ENCODE assay signal across 22 mouse cellular contexts in the genomic region with DNA sequence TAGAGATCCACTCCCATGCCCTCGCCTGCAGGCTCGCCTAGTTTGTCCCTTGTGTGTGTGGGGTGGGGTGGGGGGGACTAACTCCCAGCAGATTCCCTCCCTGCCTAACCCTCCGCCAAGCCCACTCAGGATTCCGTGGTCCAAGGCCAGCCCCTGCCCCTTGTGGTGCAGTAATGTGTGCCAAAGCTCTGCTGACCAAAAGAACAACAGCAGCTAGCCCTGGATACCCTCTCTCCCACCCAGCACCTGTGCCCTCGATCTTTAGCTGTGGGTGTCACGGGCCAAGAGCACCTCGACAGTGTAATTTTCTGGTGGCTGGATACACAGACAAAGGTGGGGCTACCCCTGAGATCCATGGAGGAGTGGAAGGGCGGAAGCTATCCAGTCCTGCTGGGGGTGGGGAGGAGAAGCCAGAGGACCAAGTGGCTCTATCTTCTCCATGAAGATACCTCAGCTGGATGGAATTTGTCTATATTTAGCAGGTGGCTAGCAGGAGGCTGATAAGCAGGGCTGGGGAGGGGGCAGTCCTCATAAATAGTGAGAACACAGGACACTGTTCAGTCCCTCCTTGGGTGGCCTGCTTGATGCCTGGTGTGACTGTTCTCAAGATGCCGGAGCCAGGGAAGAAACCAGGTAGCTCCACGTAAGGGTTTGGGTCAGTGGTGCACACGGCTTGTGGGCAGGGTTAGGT. TPM values are rescaled to one million over a fixed set of nuclear protein-coding genes. Genes with fewer than 3 reads are reported as not detected.
A peak's percentile ranks its signal among the peaks of the same experiment; 100 is the strongest.
DNase-seq lines count a peak whose midpoint lies in the region; ATAC-seq and TF ChIP-seq lines count a peak whose summit lies in the region.
"Had no signal": no experiment of that assay in that cellular context is flagged by ENCODE, and none has a peak within 500 bp of the region (broad histone marks: within the 10 kb centered on the region; RNA-seq: fewer than 3 reads in every experiment).

A gene (plus strand): TSS at position 560 of the 691 bp plus-strand sequence.

- no peak within 1 kb of the TSS for H3K9ac ChIP-seq in lung, embryonic 16.5 days (ENCODE audit: low read length)
- H3K9ac ChIP-seq in heart, postnatal 0 days (replicated peaks; ENCODE audit: low read depth, low read length) = peak within 1 kb of the TSS; percentile 88
- no peak within 1 kb of the TSS for H3K9ac ChIP-seq in kidney, embryonic 16.5 days (replicated peaks; ENCODE audit: low read length)
- H3K9ac ChIP-seq in liver, postnatal 0 days (replicated peaks) = no peak within 1 kb of the TSS
- H3K9ac ChIP-seq in forebrain, embryonic 12.5 days = no peak within 1 kb of the TSS
- H3K9ac ChIP-seq: embryonic facial prominence, embryonic 13.5 days; hindbrain, embryonic 15.5 days; intestine, embryonic 15.5 days; limb, embryonic 12.5 days; liver, embryonic 12.5 days had no signal

- H3K4me2 ChIP-seq in lung, embryonic 16.5 days (ENCODE audit: low read depth, low read length) = no peak within 1 kb of the TSS
- H3K4me2 ChIP-seq in heart, postnatal 0 days (ENCODE audit: low read depth, low read length) = peak within 1 kb of the TSS; percentile 79
- H3K4me2 ChIP-seq in kidney, embryonic 16.5 days (replicated peaks; ENCODE audit: low read depth, low read length) = no peak within 1 kb of the TSS
- no peak within 1 kb of the TSS for H3K4me2 ChIP-seq in liver, postnatal 0 days (ENCODE audit: low read depth, low read length)
- no peak within 1 kb of the TSS for H3K4me2 ChIP-seq in forebrain, embryonic 12.5 days
- H3K4me2 ChIP-seq: embryonic facial prominence, embryonic 13.5 days; hindbrain, embryonic 15.5 days; intestine, embryonic 15.5 days; limb, embryonic 12.5 days; liver, embryonic 12.5 days had no signal

- peak; percentile 91 for TF ChIP-seq EP300 in heart, postnatal 0 days (IDR thresholded peaks at IDR 0.05; ENCODE audit: low read depth)
- no peak for TF ChIP-seq EP300 in liver, postnatal 0 days (IDR thresholded peaks at IDR 0.05; ENCODE audit: low read depth)

- no peaks in the 10 kb centered on the region for H3K36me3 ChIP-seq in lung, embryonic 16.5 days (ENCODE audit: control insufficient read depth, insufficient read depth, low read length)
- peaks cover 38% of the 10 kb centered on the region for H3K36me3 ChIP-seq in heart, embryonic 10.5 days
- H3K36me3 ChIP-seq in heart, postnatal 0 days (replicated peaks; ENCODE audit: control insufficient read depth, insufficient read depth, low read length) = peaks cover 28% of the 10 kb centered on the region
- no peaks in the 10 kb centered on the region for H3K36me3 ChIP-seq in kidney, embryonic 16.5 days (ENCODE audit: insufficient read depth, low read length)
- H3K36me3 ChIP-seq in liver, postnatal 0 days (replicated peaks; ENCODE audit: insufficient read depth, low read length) = 0 out of 2 replicates have a peak, but pooled peaks cover 2% of the 10 kb centered on the region
- H3K36me3 ChIP-seq in forebrain, embryonic 12.5 days (replicated peaks) = no peaks in the 10 kb centered on the region
- H3K36me3 ChIP-seq: embryonic facial prominence, embryonic 13.5 days; hindbrain, embryonic 15.5 days; intestine, embryonic 15.5 days; limb, embryonic 12.5 days had no signal

- no peaks in the 10 kb centered on the region for H3K9me3 ChIP-seq in lung, embryonic 16.5 days (ENCODE audit: control insufficient read depth, low read length)
- H3K9me3 ChIP-seq in heart, embryonic 10.5 days = no peaks in the 10 kb centered on the region
- H3K9me3 ChIP-seq in heart, postnatal 0 days (replicated peaks; ENCODE audit: control insufficient read depth, low read length) = no peaks in the 10 kb centered on the region
- H3K9me3 ChIP-seq in kidney, embryonic 16.5 days (ENCODE audit: low read length) = no peaks in the 10 kb centered on the region
- no peaks in the 10 kb centered on the region for H3K9me3 ChIP-seq in liver, postnatal 0 days (ENCODE audit: low read length)
- no peaks in the 10 kb centered on the region for H3K9me3 ChIP-seq in forebrain, embryonic 12.5 days
- H3K9me3 ChIP-seq: embryonic facial prominence, embryonic 13.5 days; hindbrain, embryonic 15.5 days; intestine, embryonic 15.5 days; limb, embryonic 12.5 days; liver, embryonic 12.5 days had no signal

- no peak for ATAC-seq in lung, embryonic 16.5 days (ENCODE audit: low read depth)
- ATAC-seq in heart, postnatal 0 days (ENCODE audit: insufficient read depth, low read depth) = peak; percentile 74
- no peak for ATAC-seq in kidney, embryonic 16.5 days (ENCODE audit: low FRiP score, low TSS enrichment)
- ATAC-seq in liver, postnatal 0 days = no peak
- ATAC-seq in forebrain, embryonic 12.5 days (ENCODE audit: low FRiP score) = no peak
- ATAC-seq: forebrain, embryonic 16.5 days; intestine, embryonic 15.5 days; liver, embryonic 12.5 days had no signal

- peaks cover 4% of the 10 kb centered on the region; the same call in 1 of the 2 replicates for H3K4me1 ChIP-seq in lung, embryonic 16.5 days (replicated peaks; ENCODE audit: control insufficient read depth, insufficient read depth, low read length)
- H3K4me1 ChIP-seq in heart, embryonic 10.5 days = peaks cover 57% of the 10 kb centered on the region
- peaks cover 17% of the 10 kb centered on the region; the same call in 1 of the 2 replicates for H3K4me1 ChIP-seq in heart, postnatal 0 days (ENCODE audit: control insufficient read depth, insufficient read depth)
- H3K4me1 ChIP-seq in kidney, embryonic 16.5 days (ENCODE audit: insufficient read depth, low read length) = peaks cover 5% of the 10 kb centered on the region
- peaks cover 4% of the 10 kb centered on the region for H3K4me1 ChIP-seq in liver, postnatal 0 days (ENCODE audit: insufficient read depth)
- H3K4me1 ChIP-seq in forebrain, embryonic 12.5 days = peaks cover 4% of the 10 kb centered on the region

- WGBS in lung, embryonic 16.5 days = 76% methylated on average over 11 of the region's 11 CpGs
- WGBS in heart, embryonic 10.5 days = 45% methylated on average over 11 of the region's 11 CpGs
- WGBS in heart, postnatal 0 days = 29% methylated on average over 11 of the region's 11 CpGs
- WGBS in kidney, embryonic 16.5 days = 77% methylated on average over 11 of the region's 11 CpGs
- 71% methylated on average over 11 of the region's 11 CpGs for WGBS in liver, postnatal 0 days (ENCODE audit: insufficient replicate concordance)
- 88% methylated on average over 11 of the region's 11 CpGs for WGBS in forebrain, embryonic 12.5 days

- H3K27ac ChIP-seq in lung, embryonic 16.5 days (ENCODE audit: low read length) = no peak within 1 kb of the TSS
- H3K27ac ChIP-seq in heart, embryonic 10.5 days = peak within 1 kb of the TSS; percentile 87
- H3K27ac ChIP-seq in heart, postnatal 0 days (ENCODE audit: low read depth) = peak within 1 kb of the TSS; percentile 98
- H3K27ac ChIP-seq in kidney, embryonic 16.5 days (ENCODE audit: low read length) = no peak within 1 kb of the TSS
- no peak within 1 kb of the TSS for H3K27ac ChIP-seq in liver, postnatal 0 days (ENCODE audit: low read depth)
- no peak within 1 kb of the TSS for H3K27ac ChIP-seq in forebrain, embryonic 12.5 days
- H3K27ac ChIP-seq: embryonic facial prominence, embryonic 13.5 days; hindbrain, embryonic 15.5 days; intestine, embryonic 15.5 days; limb, embryonic 12.5 days; liver, embryonic 12.5 days had no signal

- no peak for DNase-seq in lung, postnatal 4 days
- DNase-seq in heart, embryonic 10.5 days (ENCODE audit: low spot score) = peak; percentile 88
- DNase-seq in heart, postnatal 0 days (ENCODE audit: low spot score) = peak; percentile 89
- no peak for DNase-seq in liver, postnatal 0 days
- DNase-seq: kidney, postnatal 4 days; layer of hippocampus, adult 9-11 months; lung, postnatal 14 days; right cerebral cortex, postnatal 25 days had no signal

- no peak within 1 kb of the TSS for H3K4me3 ChIP-seq in lung, embryonic 16.5 days (ENCODE audit: low read length)
- H3K4me3 ChIP-seq in heart, embryonic 10.5 days = peak within 1 kb of the TSS; percentile 70
- peak within 1 kb of the TSS; percentile 65 for H3K4me3 ChIP-seq in heart, postnatal 0 days (ENCODE audit: low read depth, low read length)
- no peak within 1 kb of the TSS for H3K4me3 ChIP-seq in kidney, embryonic 16.5 days (ENCODE audit: low read length)
- H3K4me3 ChIP-seq in liver, postnatal 0 days (ENCODE audit: low read depth, low read length) = no peak within 1 kb of the TSS
- H3K4me3 ChIP-seq in forebrain, embryonic 12.5 days (replicated peaks) = no peak within 1 kb of the TSS
- H3K4me3 ChIP-seq: embryonic facial prominence, embryonic 13.5 days; hindbrain, embryonic 15.5 days; intestine, embryonic 15.5 days; limb, embryonic 12.5 days; liver, embryonic 12.5 days had no signal

- H3K27me3 ChIP-seq in lung, embryonic 16.5 days (ENCODE audit: control insufficient read depth, insufficient read depth, low read depth, low read length) = no peaks in the 10 kb centered on the region; the same call in 1 of the 2 replicates
- H3K27me3 ChIP-seq in heart, embryonic 10.5 days (ENCODE audit: insufficient read depth, poor library complexity, severe bottlenecking) = no peaks in the 10 kb centered on the region
- H3K27me3 ChIP-seq in heart, postnatal 0 days (ENCODE audit: control insufficient read depth, insufficient read depth, low read length) = no peaks in the 10 kb centered on the region
- H3K27me3 ChIP-seq in kidney, embryonic 16.5 days (ENCODE audit: insufficient read depth, low read length) = peaks cover 4% of the 10 kb centered on the region; the same call in 1 of the 2 replicates
- no peaks in the 10 kb centered on the region for H3K27me3 ChIP-seq in liver, postnatal 0 days (ENCODE audit: insufficient read depth, low read length)
- peaks cover 32% of the 10 kb centered on the region for H3K27me3 ChIP-seq in forebrain, embryonic 12.5 days
- H3K27me3 ChIP-seq: intestine, embryonic 15.5 days had no signal

- no peak for TF ChIP-seq CTCF in heart, postnatal 0 days (IDR thresholded peaks at IDR 0.05; ENCODE audit: low read depth)
- TF ChIP-seq CTCF in liver, postnatal 0 days (IDR thresholded peaks at IDR 0.05; ENCODE audit: low read depth) = no peak

RNA-seq across cellular contexts. Expression of the gene that starts here (rescaled TPM):
- polyA plus RNA-seq in lung, embryonic 16.5 days (2015; fragmentation: Nextera tagmentation; extraction: Ambion mirVana) = 13.0 and 18.0 TPM in 2 replicates
- polyA plus RNA-seq in heart, embryonic 10.5 days (2016; fragmentation: Nextera tagmentation; extraction: Ambion mirVana) = 450 and 1,030 TPM in 2 replicates
- 2,256 and 2,313 TPM in 2 replicates for total RNA-seq in heart, postnatal 0 days (2014; rRNA removed; ENCODE audit: low replicate concordance)
- 1,065 and 1,207 TPM in 2 replicates for polyA plus RNA-seq in heart, postnatal 0 days (2015; fragmentation: Nextera tagmentation; extraction: Ambion mirVana)
- 0.30 and 0.44 TPM in 2 replicates for polyA plus RNA-seq in kidney, embryonic 16.5 days (2015; fragmentation: Nextera tagmentation; extraction: Ambion mirVana)
- 0.04 TPM in 2 replicates for polyA plus RNA-seq in liver, postnatal 0 days (2015; fragmentation: Nextera tagmentation; extraction: Ambion mirVana)
- polyA plus RNA-seq in forebrain, embryonic 12.5 days (2016; fragmentation: Nextera tagmentation; extraction: Ambion mirVana) = 0.14 and 0.19 TPM in 2 replicates
- total RNA-seq: gastrocnemius, adult 18-20 months; midbrain, postnatal 0 days had no signal
- polyA plus RNA-seq: adrenal gland, adult 2 months; C2C12; forebrain, embryonic 16.5 days; hindbrain, embryonic 15.5 days; kidney, embryonic 14.5 days; midbrain, postnatal 0 days had no signal

Comparison
In these comparisons a context has a peak if more than half of its experiments do, and no peak if none do; other contexts are left out.
1. RNA of the gene that starts here (polyA plus RNA-seq): 1,065 to 1,207 TPM in heart, postnatal 0 days and 450 to 1,030 TPM in heart, embryonic 10.5 days; 13.0 to 18.0 TPM in lung, embryonic 16.5 days, 0.30 to 0.44 TPM in kidney, embryonic 16.5 days, 0.14 to 0.19 TPM in forebrain, embryonic 12.5 days and 0.04 TPM in liver, postnatal 0 days; every median in the first group is over 10 times any median in the second.
2. H3K27ac ChIP-seq: peak in heart, embryonic 10.5 days (single experiment) and heart, postnatal 0 days (single experiment); none in lung, embryonic 16.5 days (single experiment), kidney, embryonic 16.5 days (single experiment), liver, postnatal 0 days (single experiment) and forebrain, embryonic 12.5 days (single experiment).
3. H3K4me3 ChIP-seq: peak in heart, embryonic 10.5 days (single experiment) and heart, postnatal 0 days (single experiment); none in lung, embryonic 16.5 days (single experiment), kidney, embryonic 16.5 days (single experiment), liver, postnatal 0 days (single experiment) and forebrain, embryonic 12.5 days (single experiment).
4. DNase-seq: peak in heart, embryonic 10.5 days (single experiment) and heart, postnatal 0 days (single experiment); none in lung, postnatal 4 days (0 of 2) and liver, postnatal 0 days (single experiment).